Mouse (Mus musculus): ENCODE data around the gene Rpl13. TPM values are rescaled to one million over a fixed set of nuclear protein-coding genes. Genes with fewer than 3 reads are reported as not detected.
A peak's percentile ranks its signal among the peaks of the same experiment; 100 is the strongest.

Rpl13 gene
- polyA plus RNA-seq, 1 experiment from 2014 or later: 1,023 TPM

DNA sequence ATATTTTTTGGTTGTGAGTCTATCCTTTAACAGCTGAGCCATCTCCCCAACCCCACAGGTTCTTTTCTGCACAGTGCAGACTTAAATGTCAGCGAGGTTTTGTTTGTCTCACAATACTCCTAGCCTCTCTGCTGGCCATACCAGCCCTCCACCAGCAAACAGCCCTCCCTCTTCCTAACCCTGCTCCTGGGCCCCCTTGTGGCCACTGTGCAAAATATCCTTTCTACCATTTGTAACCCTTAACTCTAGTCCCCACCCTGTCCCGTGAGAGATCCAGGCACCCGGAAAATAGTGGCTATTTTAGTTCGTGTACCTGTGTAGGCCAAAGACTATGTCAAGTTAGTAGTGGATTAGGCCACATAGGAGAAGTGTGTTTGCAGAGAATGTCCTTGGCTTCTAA is 8.5 kb downstream of the Rpl13 start:
- H3K4me1 ChIP-seq: no peaks in the 10 kb centered on the region
- peaks cover 2% of the 10 kb centered on the region for H3K36me3 ChIP-seq (ENCODE audit: poor library complexity, severe bottlenecking)
- no peak overlapping the region for H3K27ac ChIP-seq
- peak; percentile 50; the same call in 1 of the 2 replicates for ATAC-seq
- H3K9ac ChIP-seq: no peak overlapping the region
- H3K9me3 ChIP-seq (replicated peaks): no peaks in the 10 kb centered on the region
- 21% methylated on average over 4 of the region's 4 CpGs for WGBS
- no peak overlapping the region for H3K4me2 ChIP-seq
- H3K27me3 ChIP-seq: peaks cover 8% of the 10 kb centered on the region
- no peak overlapping the region for H3K4me3 ChIP-seq

DNA sequence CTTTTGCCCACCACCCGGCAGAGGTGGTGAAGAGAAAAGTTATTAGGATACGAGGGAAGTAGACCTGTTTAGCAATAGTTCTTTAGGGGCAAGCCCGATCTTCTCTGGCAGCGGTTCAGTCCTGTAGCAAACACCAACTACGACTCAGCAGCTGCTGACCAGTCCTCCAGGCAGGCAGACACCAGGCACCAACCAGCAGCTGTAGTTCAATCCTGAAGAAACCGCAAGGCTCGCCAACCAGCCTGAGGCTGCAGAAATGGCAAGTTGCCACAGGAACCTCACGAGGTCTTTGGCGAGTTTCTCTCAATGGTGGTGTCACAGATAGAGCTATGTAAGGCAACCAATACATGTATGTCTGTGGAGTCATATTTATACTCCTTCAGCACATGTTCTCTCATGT is 10.7 kb downstream of the Rpl13 start:
- no peak for ATAC-seq
- Histone ChIP-seq H3K36me3 (ENCODE audit: poor library complexity, severe bottlenecking) (no peaks in the 10 kb centered on the region), H3K9me3 (replicated peaks) (no peaks in the 10 kb centered on the region), H3K27ac (no peak overlapping the region), H3K4me3 (no peak overlapping the region), H3K9ac (no peak overlapping the region), H3K4me2 (no peak overlapping the region), H3K4me1 (peaks cover 11% of the 10 kb centered on the region), H3K27me3 (peaks cover 30% of the 10 kb centered on the region)
- 78% methylated on average over 9 of the region's 9 CpGs for WGBS

DNA sequence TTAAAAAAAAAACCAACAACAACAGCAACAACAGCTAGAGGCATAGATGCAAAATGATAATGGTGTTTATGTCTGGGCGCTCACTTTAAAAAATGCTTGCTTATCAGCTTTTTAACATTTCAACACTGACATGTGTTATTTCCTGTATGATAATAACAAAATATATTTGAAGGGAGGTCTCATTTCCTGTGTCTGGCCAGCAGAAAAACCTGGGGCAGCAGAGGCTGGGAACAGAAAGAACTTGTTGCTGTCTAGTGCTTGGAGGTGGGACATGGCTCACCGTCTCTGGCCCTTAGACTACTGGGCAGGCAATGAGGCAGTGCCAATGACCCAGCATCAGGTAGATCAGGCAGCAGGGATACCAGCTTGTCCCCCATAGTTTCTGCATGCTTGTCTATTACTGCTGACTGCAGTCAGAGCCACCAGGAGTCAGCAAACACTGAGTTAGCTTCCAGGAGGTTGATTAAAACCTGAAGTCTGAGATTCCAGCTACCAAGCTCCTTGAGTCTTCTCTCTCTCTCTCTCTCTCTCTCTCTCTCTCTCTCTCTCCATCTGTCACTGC is 11.8 kb downstream of the Rpl13 start:
- H3K4me1 ChIP-seq: peaks cover 14% of the 10 kb centered on the region
- no peaks in the 10 kb centered on the region for H3K9me3 ChIP-seq (replicated peaks)
- no peak for ATAC-seq
- no peak overlapping the region for H3K4me2 ChIP-seq
- H3K36me3 ChIP-seq (ENCODE audit: poor library complexity, severe bottlenecking): no peaks in the 10 kb centered on the region
- H3K9ac ChIP-seq: no peak overlapping the region
- no peak overlapping the region for H3K27ac ChIP-seq
- no peak overlapping the region for H3K4me3 ChIP-seq
- WGBS: 76% methylated on average over 2 of the region's 2 CpGs
- peaks cover 41% of the 10 kb centered on the region for H3K27me3 ChIP-seq

DNA sequence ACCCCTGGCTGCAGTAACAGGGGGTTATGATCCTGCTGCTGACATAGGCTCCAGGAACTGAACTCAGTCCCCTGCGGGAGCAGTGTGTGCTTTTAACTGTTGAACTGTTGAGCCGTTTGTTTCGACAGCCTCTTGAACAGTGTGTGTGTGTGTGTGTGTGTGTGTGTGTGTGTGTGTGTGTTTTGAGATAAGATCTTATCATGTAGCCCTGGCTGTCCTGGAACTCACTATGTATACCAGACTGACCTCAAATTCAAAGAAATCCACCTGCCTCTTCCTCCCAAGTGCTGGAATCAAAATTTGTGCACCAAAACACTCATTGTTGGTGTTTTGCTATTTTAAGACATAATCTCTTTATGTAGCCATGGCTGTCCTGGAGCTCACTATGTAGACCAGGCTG is 12.5 kb downstream of the Rpl13 start:
- no peak overlapping the region for H3K4me2 ChIP-seq
- H3K9me3 ChIP-seq (replicated peaks): no peaks in the 10 kb centered on the region
- WGBS: 81% methylated on average over 3 of the region's 3 CpGs
- no peak for ATAC-seq
- H3K36me3 ChIP-seq (ENCODE audit: poor library complexity, severe bottlenecking): no peaks in the 10 kb centered on the region
- H3K27me3 ChIP-seq: peaks cover 48% of the 10 kb centered on the region
- no peak overlapping the region for H3K4me3 ChIP-seq
- H3K9ac ChIP-seq: no peak overlapping the region
- H3K27ac ChIP-seq: no peak overlapping the region
- peaks cover 14% of the 10 kb centered on the region for H3K4me1 ChIP-seq

DNA sequence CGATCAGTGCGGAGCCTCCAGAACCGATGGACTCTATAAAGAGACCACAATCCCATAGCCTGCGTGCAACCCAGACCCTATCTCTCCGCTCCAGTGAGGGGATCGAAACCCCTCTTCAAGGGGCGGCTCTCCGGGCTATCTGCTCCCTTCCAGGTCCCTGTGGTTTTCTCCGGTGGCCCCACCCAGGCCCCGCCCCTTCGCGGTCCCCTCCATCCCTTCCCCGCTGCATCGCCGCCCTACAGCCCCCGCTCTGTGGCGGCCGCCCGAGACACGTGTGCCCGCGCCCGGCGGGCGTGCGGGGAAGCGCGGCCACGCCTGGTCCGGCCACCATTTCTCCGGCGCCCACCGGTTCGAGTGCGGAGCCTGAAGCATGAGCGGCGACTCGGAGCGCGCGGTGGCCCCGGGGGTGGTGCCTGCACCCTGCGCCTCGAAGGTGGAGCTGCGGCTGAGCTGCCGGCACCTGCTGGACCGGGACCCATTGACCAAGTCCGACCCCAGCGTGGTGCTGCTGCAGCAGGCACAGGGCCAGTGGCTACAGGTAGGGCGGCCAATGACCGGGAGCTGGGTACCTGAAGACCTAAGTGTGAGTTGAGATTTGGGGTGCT is 15.1 kb downstream of the Rpl13 start, which contains the start of gene Cpne7:
Gene Cpne7 (plus strand): TSS at position 248 of the 605 bp plus-strand sequence.
- Histone ChIP-seq H3K4me1 (peaks cover 14% of the 10 kb centered on the region), H3K9ac (peak within 1 kb of the TSS; percentile 63), H3K4me2 (peak within 1 kb of the TSS; percentile 79), H3K4me3 (peak within 1 kb of the TSS; percentile 44), H3K27me3 (peaks cover 58% of the 10 kb centered on the region), H3K27ac (no peak within 1 kb of the TSS), H3K9me3 (replicated peaks) (no peaks in the 10 kb centered on the region), H3K36me3 (ENCODE audit: poor library complexity, severe bottlenecking) (no peaks in the 10 kb centered on the region)
- ATAC-seq: 0 out of 2 replicates have a peak, but pooled peaks have one; percentile 36
- under 1% methylated on average over 51 of the region's 51 CpGs for WGBS

DNA sequence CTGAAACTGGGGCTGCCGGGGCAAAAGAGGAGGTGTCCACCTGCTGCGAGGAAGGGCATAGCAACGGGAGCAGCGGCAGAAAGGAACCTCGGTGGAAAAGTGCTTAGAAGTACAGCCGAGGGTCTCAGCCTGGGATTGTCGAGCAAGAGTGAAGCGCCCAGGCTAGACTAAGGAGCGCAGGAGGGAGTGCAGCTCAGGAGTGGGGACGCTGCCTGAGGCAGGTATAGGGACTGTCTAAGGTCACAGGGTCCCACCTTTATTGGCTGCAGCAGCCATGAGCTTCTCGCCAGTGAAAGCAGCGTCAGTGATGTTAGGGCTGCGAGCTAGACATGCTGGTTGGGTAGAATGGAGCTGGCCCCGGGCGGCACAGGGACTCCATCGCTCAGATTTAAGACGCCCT is 15.6 kb downstream of the Rpl13 start:
- H3K27ac ChIP-seq: no peak overlapping the region
- H3K9me3 ChIP-seq (replicated peaks): no peaks in the 10 kb centered on the region
- peaks cover 14% of the 10 kb centered on the region for H3K4me1 ChIP-seq
- no peaks in the 10 kb centered on the region for H3K36me3 ChIP-seq (ENCODE audit: poor library complexity, severe bottlenecking)
- peak overlapping the region; percentile 44 for H3K4me3 ChIP-seq
- H3K9ac ChIP-seq: peak overlapping the region; percentile 63
- peak overlapping the region; percentile 79 for H3K4me2 ChIP-seq
- WGBS: 2% methylated on average over 17 of the region's 17 CpGs
- no peak for ATAC-seq
- H3K27me3 ChIP-seq: peaks cover 58% of the 10 kb centered on the region

DNA sequence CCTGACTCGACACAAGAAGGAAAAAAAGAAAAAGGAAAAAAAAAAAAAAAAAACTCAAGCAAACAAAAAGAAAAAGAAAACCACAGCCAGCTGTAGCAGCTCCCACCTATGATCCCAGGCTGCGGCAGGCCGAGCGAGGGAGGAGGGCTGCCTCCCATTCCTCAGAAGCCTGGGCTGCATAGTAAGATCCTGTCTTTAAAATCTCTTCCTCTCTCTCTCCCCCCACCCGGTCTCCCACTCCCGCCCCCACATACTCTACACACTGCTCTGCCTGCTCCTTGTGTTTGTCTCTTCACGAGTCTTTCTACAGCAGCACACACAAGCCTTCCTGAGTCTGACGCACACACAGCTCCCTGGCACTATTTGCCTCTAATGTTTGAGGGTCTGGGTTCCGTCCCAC is 19.9 kb downstream of the Rpl13 start:
- H3K4me2 ChIP-seq: no peak overlapping the region
- H3K4me1 ChIP-seq: peaks cover 11% of the 10 kb centered on the region
- H3K27me3 ChIP-seq: peaks cover 56% of the 10 kb centered on the region
- no peak overlapping the region for H3K27ac ChIP-seq
- H3K9me3 ChIP-seq (replicated peaks): no peaks in the 10 kb centered on the region
- ATAC-seq: no peak
- WGBS: 68% methylated on average over 9 of the region's 9 CpGs
- no peak overlapping the region for H3K4me3 ChIP-seq
- no peaks in the 10 kb centered on the region for H3K36me3 ChIP-seq (ENCODE audit: poor library complexity, severe bottlenecking)
- H3K9ac ChIP-seq: no peak overlapping the region

DNA sequence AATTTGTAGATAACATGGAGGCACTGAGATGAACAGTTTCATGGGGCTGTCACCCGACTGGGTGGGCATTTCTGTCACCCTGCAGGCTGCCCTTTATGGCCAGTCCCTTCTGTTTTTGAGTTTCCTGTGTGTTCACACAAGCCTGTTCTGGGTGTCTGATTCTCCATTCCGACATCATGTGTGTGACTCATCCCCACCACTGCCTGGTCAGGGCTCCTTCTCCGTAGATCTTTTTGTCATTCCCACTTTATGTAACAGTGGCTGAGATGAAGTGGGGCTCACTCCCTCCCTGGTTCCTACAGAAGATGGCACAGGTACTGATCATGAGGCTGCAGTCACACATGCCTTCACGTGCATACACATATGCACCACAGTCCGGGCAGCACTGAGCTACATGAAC is 20.5 kb downstream of the Rpl13 start:
- WGBS: 84% methylated on average over 5 of the region's 5 CpGs

DNA sequence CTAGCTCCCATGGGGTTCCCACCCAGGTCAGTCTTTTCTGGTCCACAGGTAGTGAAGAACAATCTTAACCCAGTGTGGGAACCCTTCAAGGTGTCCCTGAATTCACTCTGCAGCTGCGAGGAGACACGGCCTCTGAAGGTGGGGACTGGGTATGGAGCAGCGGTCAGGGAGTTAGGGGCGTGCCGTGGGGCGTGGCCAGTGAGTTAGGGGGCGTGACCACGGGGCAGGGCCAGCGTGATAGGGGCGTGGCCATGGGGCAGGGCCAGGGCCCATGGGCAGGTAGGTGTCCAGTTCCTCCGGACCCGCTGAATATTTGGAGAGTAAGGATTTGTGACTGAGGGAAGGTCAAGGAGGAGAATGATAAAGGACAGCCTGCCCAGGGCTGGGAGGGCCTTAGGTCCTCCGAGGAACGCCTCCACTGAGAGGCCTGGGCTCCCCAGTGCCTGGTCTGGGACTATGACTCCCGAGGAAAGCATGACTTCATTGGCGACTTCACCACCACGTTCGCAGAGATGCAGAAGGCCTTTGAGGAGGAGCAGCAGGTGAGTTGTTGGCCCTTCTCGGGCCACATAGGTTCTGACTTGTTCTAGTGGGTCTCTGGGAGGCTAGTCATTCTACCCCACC is 24.2 kb downstream of the Rpl13 start:
- WGBS: 4% methylated on average over 19 of the region's 19 CpGs
- Histone ChIP-seq H3K4me2 (no peak overlapping the region), H3K4me1 (no peaks in the 10 kb centered on the region), H3K27ac (no peak overlapping the region), H3K36me3 (ENCODE audit: poor library complexity, severe bottlenecking) (no peaks in the 10 kb centered on the region), H3K9ac (no peak overlapping the region), H3K27me3 (peaks cover 23% of the 10 kb centered on the region; the same call in 1 of the 2 replicates), H3K4me3 (no peak overlapping the region), H3K9me3 (replicated peaks) (no peaks in the 10 kb centered on the region)
- no peak for ATAC-seq

More for the DNA sequence above, 20.5 kb downstream of the Rpl13 start:
- Histone ChIP-seq H3K9me3 (replicated peaks) (no peaks in the 10 kb centered on the region), H3K27ac (no peak overlapping the region), H3K4me1 (peaks cover 5% of the 10 kb centered on the region), H3K4me2 (no peak overlapping the region), H3K9ac (no peak overlapping the region), H3K27me3 (peaks cover 54% of the 10 kb centered on the region), H3K4me3 (no peak overlapping the region), H3K36me3 (ENCODE audit: poor library complexity, severe bottlenecking) (no peaks in the 10 kb centered on the region)
- ATAC-seq: no peak

DNA sequence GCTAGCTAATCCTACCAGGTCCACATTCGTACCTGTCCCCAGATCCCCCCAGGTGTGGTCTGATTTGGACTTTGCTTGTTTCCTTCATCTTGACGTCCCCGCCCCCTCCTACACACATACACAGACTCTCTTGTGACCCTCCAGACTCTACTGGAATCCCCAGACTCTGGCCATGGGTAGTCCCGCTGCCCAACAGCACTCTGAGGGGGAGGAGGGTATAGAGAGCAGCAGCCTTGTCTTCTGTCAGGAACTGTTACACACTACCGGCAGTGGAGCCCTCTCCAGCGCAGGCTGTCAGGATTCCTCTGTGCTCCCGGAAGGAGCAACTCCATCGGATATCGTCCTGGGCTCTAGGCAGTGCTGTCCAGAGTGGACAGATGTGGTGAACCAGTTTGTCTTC is 28.9 kb downstream of the Rpl13 start:
- 78% methylated on average over 9 of the region's 9 CpGs for WGBS
- H3K9me3 ChIP-seq (replicated peaks): 0 out of 2 replicates have a peak, but pooled peaks cover 3% of the 10 kb centered on the region
- H3K4me1 ChIP-seq: peaks cover 17% of the 10 kb centered on the region
- H3K27ac ChIP-seq: no peak overlapping the region
- H3K36me3 ChIP-seq (ENCODE audit: poor library complexity, severe bottlenecking): no peaks in the 10 kb centered on the region
- H3K4me3 ChIP-seq: no peak overlapping the region
- no peak overlapping the region for H3K9ac ChIP-seq
- ATAC-seq: no peak
- peaks cover 11% of the 10 kb centered on the region; the same call in 1 of the 2 replicates for H3K27me3 ChIP-seq
- no peak overlapping the region for H3K4me2 ChIP-seq

DNA sequence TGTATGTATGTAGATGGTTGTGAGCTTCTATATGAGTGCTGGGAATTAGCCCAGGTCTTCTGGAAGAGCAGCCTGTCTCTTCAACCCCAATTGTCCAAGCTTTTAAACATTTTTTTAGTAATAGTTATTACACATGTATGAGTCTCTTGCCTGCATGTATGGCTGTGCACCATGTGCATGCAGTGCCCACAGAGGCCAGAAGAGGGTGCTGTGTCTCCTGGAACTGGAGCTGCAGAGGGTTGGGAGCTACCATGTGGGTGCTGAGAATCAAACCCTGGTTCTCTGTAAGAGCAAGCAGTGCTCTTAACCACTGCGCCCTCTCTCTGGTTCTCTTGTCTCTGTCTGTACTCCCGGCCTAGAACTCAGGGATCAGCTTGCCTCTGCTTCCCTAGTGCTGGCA is 30.8 kb downstream of the Rpl13 start:
- Histone ChIP-seq H3K9ac (no peak overlapping the region), H3K4me3 (no peak overlapping the region), H3K4me1 (peaks cover 33% of the 10 kb centered on the region), H3K9me3 (replicated peaks) (0 out of 2 replicates have a peak, but pooled peaks cover 3% of the 10 kb centered on the region), H3K36me3 (ENCODE audit: poor library complexity, severe bottlenecking) (no peaks in the 10 kb centered on the region), H3K27me3 (no peaks in the 10 kb centered on the region), H3K4me2 (no peak overlapping the region), H3K27ac (no peak overlapping the region)
- no peak for ATAC-seq
- 85% methylated on average over 2 of the region's 2 CpGs for WGBS

DNA sequence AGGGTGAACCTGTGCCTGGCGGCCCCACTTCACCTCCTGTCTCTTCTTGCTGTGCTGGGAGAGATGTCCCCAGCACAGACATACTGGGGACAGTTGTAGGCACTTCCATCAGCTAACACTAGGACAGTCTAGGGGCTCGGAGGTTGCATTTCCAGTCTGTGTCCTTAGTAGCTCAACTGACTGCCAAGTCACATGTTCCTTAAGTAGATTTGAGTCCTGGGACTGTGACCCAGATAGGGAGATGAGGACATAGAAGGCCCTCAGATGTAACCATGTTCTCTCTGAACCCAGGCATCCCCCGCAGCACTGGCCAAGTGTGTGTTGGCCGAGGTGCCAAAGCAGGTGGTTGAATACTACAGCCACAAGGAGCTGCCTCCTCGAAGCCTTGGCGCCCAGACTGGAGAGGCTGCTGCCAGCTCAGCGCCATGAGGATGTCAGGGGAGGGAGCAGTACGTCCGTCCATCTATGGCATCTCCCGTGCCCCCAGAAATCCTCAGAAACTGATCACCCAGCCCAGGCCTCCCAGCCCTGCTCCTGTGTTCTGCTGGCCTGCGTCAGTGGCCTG is 32.1 kb downstream of the Rpl13 start:
- H3K9me3 ChIP-seq (replicated peaks): 0 out of 2 replicates have a peak, but pooled peaks cover 3% of the 10 kb centered on the region
- H3K27me3 ChIP-seq: no peaks in the 10 kb centered on the region
- peaks cover 42% of the 10 kb centered on the region for H3K4me1 ChIP-seq
- H3K9ac ChIP-seq: no peak overlapping the region
- no peak overlapping the region for H3K4me3 ChIP-seq
- H3K27ac ChIP-seq: peak overlapping the region; percentile 84; the same call in 1 of the 2 replicates
- H3K4me2 ChIP-seq: no peak overlapping the region
- WGBS: 78% methylated on average over 11 of the region's 11 CpGs
- ATAC-seq: no peak
- no peaks in the 10 kb centered on the region for H3K36me3 ChIP-seq (ENCODE audit: poor library complexity, severe bottlenecking)
